Mouse (Mus musculus) liver, adult 2 months (tissue): ENCODE results near the gene Mab21l3. TPM values are rescaled to one million over a fixed set of nuclear protein-coding genes. Genes with fewer than 3 reads are reported as not detected.

Experiments used
- DNase-seq: peaks from one replicate; pipeline ENCODE4 v3.0.0-alpha.2; 2011; ENCODE audit warnings: low read depth, low spot score; ENCODE audit errors: extremely low read depth
- H3K27ac ChIP-seq: fragments of 200-500 bp; replicated peaks from 2 replicates; pipeline ENCODE4 v1.5.1; 2012; ENCODE audit warnings: low read depth, mild to moderate bottlenecking, control low read depth, inconsistent platforms, low read length; ENCODE audit not compliant: insufficient read depth
- H3K27me3 ChIP-seq: fragments of 200-500 bp; 2 replicates; pipeline ENCODE4 v1.6.1; 2012; ENCODE audit warnings: mild to moderate bottlenecking, moderate library complexity, low read length, inconsistent platforms; ENCODE audit not compliant: control insufficient read depth, insufficient read depth
- H3K36me3 ChIP-seq: fragments of 200-500 bp; 2 replicates; pipeline ENCODE4 v1.6.1; 2012; ENCODE audit warnings: low read length, inconsistent platforms; ENCODE audit not compliant: control insufficient read depth, insufficient read depth
- H3K4me1 ChIP-seq: fragments of 200-500 bp; 2 replicates; pipeline ENCODE4 v1.6.1; 2011; ENCODE audit warnings: low read length; ENCODE audit not compliant: control insufficient read depth, insufficient read depth
- H3K4me3 ChIP-seq: fragments of 200-500 bp; 2 replicates; pipeline ENCODE4 v1.5.1; 2011; ENCODE audit warnings: low read depth, mild to moderate bottlenecking, control low read depth, low read length, moderate library complexity; ENCODE audit not compliant: insufficient read depth
- H3K79me2 ChIP-seq: fragments of 200-500 bp; 2 replicates; pipeline ENCODE4 v1.6.1; 2012; ENCODE audit warnings: inconsistent platforms, mild to moderate bottlenecking, low read length, moderate library complexity; ENCODE audit not compliant: control insufficient read depth, insufficient read depth
- H3K9ac ChIP-seq: fragments of 200-500 bp; 2 replicates; pipeline ENCODE4 v1.6.1; 2012; ENCODE audit warnings: low read depth, mild to moderate bottlenecking, control low read depth, inconsistent platforms, low read length
- CTCF ChIP-seq: fragments of 200-500 bp; IDR thresholded peaks from 2 replicates; pipeline ENCODE4 v1.5.1; 2011; ENCODE audit warnings: low read depth, low read length, control low read depth
- POLR2A ChIP-seq: fragments of 200-500 bp; IDR thresholded peaks from 2 replicates; pipeline ENCODE4 v1.6.1; 2011; ENCODE audit warnings: low read length, control low read depth; ENCODE audit not compliant: insufficient read depth; ENCODE audit errors: extremely low read depth
- WGBS: fragments of 180-500 bp; shearing (Covaris S2); methylation state at CpG from one replicate; pipeline ENCODE4 v1.1.7; 2018; 5-methylcytosine and 5-hydroxymethylcytosine counted together
- polyA plus RNA-seq: library from polyadenylated mRNA; depleted of rRNA; stranded (reverse); fragments of >200 nt; gene quantifications from 2 replicates; pipeline ENCODE4 v1.2.3, GENCODE M21; 2012; rRNA removed
- total RNA-seq: library from RNA; depleted of rRNA; stranded (reverse); fragments of >200 nt; gene quantifications from 2 replicates; pipeline ENCODE4 v1.2.3, GENCODE M21; 2014; rRNA removed

Mab21l3 gene
- total and polyA plus RNA-seq, 2 experiments, result 0.09 TPM; not detected in 1

DNA sequence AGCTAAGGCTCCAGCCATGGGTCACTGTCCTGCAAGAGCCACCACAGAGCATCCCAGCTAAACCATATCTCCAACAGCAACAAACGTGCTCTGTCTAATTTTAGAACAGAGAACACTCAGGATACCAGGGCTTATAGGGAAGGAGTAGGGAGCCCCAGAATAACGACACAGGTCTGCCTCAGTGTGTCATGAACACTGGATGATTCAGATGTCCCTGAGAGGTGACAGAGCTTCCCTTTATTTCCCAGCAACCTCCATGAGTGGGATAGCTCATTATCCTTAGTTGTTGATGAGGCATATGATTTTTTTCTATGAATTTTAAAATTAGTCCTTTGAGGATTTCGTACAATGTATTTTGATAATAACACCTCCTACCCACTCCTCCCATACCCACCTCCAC, 78.2 kb downstream of the Mab21l3 start:
- Histone ChIP-seq H3K27me3 (no peaks in the 10 kb centered on the region), H3K4me1 (no peaks in the 10 kb centered on the region), H3K4me3 (no peak overlapping the region), H3K9ac (no peak overlapping the region), H3K79me2 (no peaks in the 10 kb centered on the region), H3K27ac (no peak overlapping the region), H3K36me3 (no peaks in the 10 kb centered on the region)
- 72% methylated on average over 3 of the region's 3 CpGs for WGBS
- DNase-seq, result no peak
- TF ChIP-seq CTCF (no peak), POLR2A (no peak)

DNA sequence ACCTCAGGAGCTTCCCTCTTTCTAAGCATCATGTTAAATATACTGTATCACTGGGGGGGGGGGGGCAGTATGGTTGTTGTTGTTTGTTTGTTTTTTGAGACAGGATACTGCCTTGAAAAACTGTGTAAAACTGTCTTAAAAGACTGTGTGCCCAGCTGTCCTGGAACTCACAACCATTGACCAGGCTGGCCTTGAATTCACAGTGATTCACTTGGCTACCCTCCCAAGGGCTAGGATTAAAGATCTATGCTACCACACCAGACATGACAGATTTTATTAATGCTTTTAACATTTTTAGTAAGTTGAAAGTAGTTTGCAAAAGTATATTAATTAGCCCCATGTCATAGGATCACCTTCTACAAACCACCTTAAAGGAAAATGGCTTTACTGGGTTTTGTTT, 85.2 kb downstream of the Mab21l3 start:
- Histone ChIP-seq H3K27ac (no peak overlapping the region), H3K27me3 (0 out of 2 replicates have a peak, but pooled peaks cover 2% of the 10 kb centered on the region), H3K4me1 (no peaks in the 10 kb centered on the region), H3K79me2 (no peaks in the 10 kb centered on the region), H3K4me3 (no peak overlapping the region), H3K9ac (no peak overlapping the region), H3K36me3 (no peaks in the 10 kb centered on the region)
- TF ChIP-seq CTCF, result no peak
- TF ChIP-seq POLR2A, result no peak
- no peak for DNase-seq

Other genes starting within 250 kb of the Mab21l3 start
- gene Atp1a1, start 244.3 kb downstream of the Mab21l3 start, total RNA-seq, result 163 and 184 TPM in 2 replicates
- gene Atp1a1, start 244.3 kb downstream of the Mab21l3 start, polyA plus RNA-seq, result 159 and 183 TPM in 2 replicates
- gene Slc22a15, start 75.5 kb upstream of the Mab21l3 start, total RNA-seq, result 3.5 and 3.8 TPM in 2 replicates
- gene Slc22a15, start 75.5 kb upstream of the Mab21l3 start, polyA plus RNA-seq, result 5.8 and 10.5 TPM in 2 replicates
- gene Nhlh2, start 161.1 kb upstream of the Mab21l3 start, total RNA-seq, result not detected in 2 replicates
- gene Nhlh2, start 161.1 kb upstream of the Mab21l3 start, polyA plus RNA-seq, result not detected in 2 replicates
- 0.34 and 0.65 TPM in 2 replicates for gene Casq2, start 237.5 kb upstream of the Mab21l3 start, total RNA-seq
- gene Casq2, start 237.5 kb upstream of the Mab21l3 start, polyA plus RNA-seq, result not detected in 2 replicates